Mouse (Mus musculus): ENCODE results near the gene Tbc1d14. TPM values are rescaled to one million over a fixed set of nuclear protein-coding genes. Genes with fewer than 3 reads are reported as not detected.

Gene Tbc1d14
- total RNA-seq, 1 experiment = 12.5 TPM

DNA sequence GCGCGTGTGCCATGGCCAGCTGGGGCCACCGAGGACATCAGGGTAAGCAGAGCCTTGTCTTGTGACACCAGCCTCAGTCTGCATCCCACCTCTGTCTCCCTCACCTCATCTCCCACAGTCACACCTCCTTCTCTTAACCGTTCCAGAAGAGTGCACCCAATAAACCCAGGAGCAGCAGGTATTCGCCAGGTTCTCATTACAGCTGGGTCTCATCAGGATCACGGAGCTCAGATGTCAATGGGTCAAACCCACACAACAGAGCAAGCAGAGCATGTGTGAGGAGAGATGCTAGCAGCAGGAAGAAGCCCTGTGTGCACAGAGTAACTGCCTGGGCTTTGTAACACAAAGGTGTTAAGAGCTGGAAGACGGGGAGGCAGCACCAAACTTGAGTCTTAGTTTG, 13.1 kb downstream of the Tbc1d14 start:
- no peak for TF ChIP-seq CHD2 (IDR thresholded peaks at IDR 0.05; ENCODE audit: low read depth, low read length)
- TF ChIP-seq ZNF384 (IDR thresholded peaks at IDR 0.05; ENCODE audit: low read depth, low read length) = no peak
- TF ChIP-seq HCFC1 (IDR thresholded peaks at IDR 0.05; ENCODE audit: borderline replicate concordance, insufficient read depth, low read length) = no peak
- TF ChIP-seq MAFK (IDR thresholded peaks at IDR 0.05; ENCODE audit: insufficient read depth, low read depth, low read length) = no peak
- no peak for TF ChIP-seq ZC3H11A (IDR thresholded peaks at IDR 0.05; ENCODE audit: borderline replicate concordance, low read depth, low read length)
- DNase-seq (ENCODE audit: low read depth, low spot score) = no peak
- Histone ChIP-seq H3K4me1 (ENCODE audit: control insufficient read depth in 2 of 2, insufficient read depth in 2 of 2, low read length in 2 of 2, poor library complexity in 1 of 2) (peaks cover 3 to 22% of the 10 kb centered on the region in 2 experiments; a peak in 2 of 4 replicates), H3K36me3 (ENCODE audit: control insufficient read depth, insufficient read depth, low read length, poor library complexity, severe bottlenecking) (no peaks in the 10 kb centered on the region), H3K27ac (ENCODE audit: insufficient read depth, low read depth, low read length, poor library complexity, severe bottlenecking) (no peak overlapping the region), H3K9ac (ENCODE audit: insufficient read depth, low read depth, low read length, poor library complexity, severe bottlenecking) (no peak overlapping the region), H3K9me3 (ENCODE audit: control insufficient read depth, insufficient read depth, low read depth, low read length) (no peaks in the 10 kb centered on the region), H3K4me3 (ENCODE audit: insufficient read depth in 1 of 2, low read depth in 1 of 2, low read length in 2 of 2, poor library complexity in 1 of 2, severe bottlenecking in 1 of 2) (no peak overlapping the region)
- in situ Hi-C loops (cut with MboI; ENCODE audit: low sequenced_read_pairs in 2 of 2, unreplicated experiment in 2 of 2) = loop anchor here in 1 of 2 experiments (5.0 kb wide), 2 partner anchors 53 to 118 kb away; partner anchors contain the start of gene Grpel1

DNA sequence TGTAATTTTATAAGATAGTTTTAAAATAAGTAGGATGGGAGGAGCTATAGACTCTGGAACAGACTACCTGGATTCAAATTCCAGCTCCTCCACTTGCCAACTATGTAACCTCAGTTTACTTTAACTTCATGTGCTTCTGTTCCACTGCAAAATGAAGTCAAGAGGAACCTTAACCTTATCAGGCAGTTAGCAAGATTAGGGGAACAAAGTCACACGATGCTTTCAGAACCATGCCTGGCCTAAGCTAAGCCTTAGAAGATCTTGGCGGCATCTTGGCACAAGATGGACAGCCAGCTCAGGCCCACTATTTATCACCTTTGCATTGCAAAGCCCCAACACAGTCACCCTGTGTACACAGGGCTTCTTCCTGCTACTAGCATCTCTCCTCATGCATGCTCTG, 14.1 kb downstream of the Tbc1d14 start:
- H3K9ac ChIP-seq (ENCODE audit: insufficient read depth, low read depth, low read length, poor library complexity, severe bottlenecking) = no peak overlapping the region
- no peak for DNase-seq (ENCODE audit: low read depth, low spot score)
- no peaks in the 10 kb centered on the region for H3K9me3 ChIP-seq (ENCODE audit: control insufficient read depth, insufficient read depth, low read depth, low read length)
- no peaks in the 10 kb centered on the region for H3K36me3 ChIP-seq (ENCODE audit: control insufficient read depth, insufficient read depth, low read length, poor library complexity, severe bottlenecking)
- no peak overlapping the region for H3K27ac ChIP-seq (ENCODE audit: insufficient read depth, low read depth, low read length, poor library complexity, severe bottlenecking)
- no peak overlapping the region for H3K4me3 ChIP-seq (ENCODE audit: insufficient read depth in 1 of 2, low read depth in 1 of 2, low read length in 2 of 2, poor library complexity in 1 of 2, severe bottlenecking in 1 of 2)
- no peak for TF ChIP-seq ZNF384 (IDR thresholded peaks at IDR 0.05; ENCODE audit: low read depth, low read length)
- no peak for TF ChIP-seq MAFK (IDR thresholded peaks at IDR 0.05; ENCODE audit: insufficient read depth, low read depth, low read length)
- TF ChIP-seq HCFC1 (IDR thresholded peaks at IDR 0.05; ENCODE audit: borderline replicate concordance, insufficient read depth, low read length) = no peak
- TF ChIP-seq ZC3H11A (IDR thresholded peaks at IDR 0.05; ENCODE audit: borderline replicate concordance, low read depth, low read length) = no peak
- TF ChIP-seq CHD2 (IDR thresholded peaks at IDR 0.05; ENCODE audit: low read depth, low read length) = no peak
- in situ Hi-C loops (cut with MboI; ENCODE audit: low sequenced_read_pairs in 2 of 2, unreplicated experiment in 2 of 2) = no loop called here
- H3K4me1 ChIP-seq (ENCODE audit: control insufficient read depth in 2 of 2, insufficient read depth in 2 of 2, low read length in 2 of 2, poor library complexity in 1 of 2) = peaks cover 4 to 26% of the 10 kb centered on the region in 2 experiments

DNA sequence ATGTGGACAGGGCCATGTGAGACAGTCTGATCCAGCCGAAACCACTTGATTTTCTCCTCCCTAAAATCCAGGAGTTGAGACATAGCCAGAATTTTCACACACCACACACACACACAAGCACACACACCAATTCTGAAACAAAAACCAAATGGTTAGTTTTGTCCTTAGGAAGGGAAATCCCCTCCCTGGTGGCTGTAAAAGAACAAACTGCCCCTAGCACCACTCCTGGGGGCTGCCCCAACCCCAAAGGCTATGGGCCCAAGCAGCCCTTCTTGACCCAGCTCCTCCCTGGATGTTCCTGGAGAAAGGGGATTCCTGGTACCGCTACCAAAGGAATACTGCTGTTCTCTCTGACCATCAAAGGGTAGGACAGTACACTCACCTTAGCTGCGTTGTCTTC, 16.6 kb downstream of the Tbc1d14 start:
- Histone ChIP-seq H3K4me3 (ENCODE audit: insufficient read depth in 1 of 2, low read depth in 1 of 2, low read length in 2 of 2, poor library complexity in 1 of 2, severe bottlenecking in 1 of 2) (no peak overlapping the region), H3K4me1 (ENCODE audit: control insufficient read depth in 2 of 2, insufficient read depth in 2 of 2, low read length in 2 of 2, poor library complexity in 1 of 2) (peaks cover 2 to 32% of the 10 kb centered on the region in 2 experiments), H3K27ac (ENCODE audit: insufficient read depth, low read depth, low read length, poor library complexity, severe bottlenecking) (no peak overlapping the region), H3K36me3 (ENCODE audit: control insufficient read depth, insufficient read depth, low read length, poor library complexity, severe bottlenecking) (peaks cover 4% of the 10 kb centered on the region; the same call in 1 of the 2 replicates), H3K9me3 (ENCODE audit: control insufficient read depth, insufficient read depth, low read depth, low read length) (no peaks in the 10 kb centered on the region), H3K9ac (ENCODE audit: insufficient read depth, low read depth, low read length, poor library complexity, severe bottlenecking) (no peak overlapping the region)
- DNase-seq (ENCODE audit: low read depth, low spot score) = no peak
- in situ Hi-C loops (cut with MboI; ENCODE audit: low sequenced_read_pairs in 2 of 2, unreplicated experiment in 2 of 2) = no loop called here
- TF ChIP-seq ZC3H11A (IDR thresholded peaks at IDR 0.05; ENCODE audit: borderline replicate concordance, low read depth, low read length) = no peak
- TF ChIP-seq ZNF384 (IDR thresholded peaks at IDR 0.05; ENCODE audit: low read depth, low read length) = no peak
- TF ChIP-seq HCFC1 (IDR thresholded peaks at IDR 0.05; ENCODE audit: borderline replicate concordance, insufficient read depth, low read length) = no peak
- no peak for TF ChIP-seq CHD2 (IDR thresholded peaks at IDR 0.05; ENCODE audit: low read depth, low read length)
- TF ChIP-seq MAFK (IDR thresholded peaks at IDR 0.05; ENCODE audit: insufficient read depth, low read depth, low read length) = no peak

DNA sequence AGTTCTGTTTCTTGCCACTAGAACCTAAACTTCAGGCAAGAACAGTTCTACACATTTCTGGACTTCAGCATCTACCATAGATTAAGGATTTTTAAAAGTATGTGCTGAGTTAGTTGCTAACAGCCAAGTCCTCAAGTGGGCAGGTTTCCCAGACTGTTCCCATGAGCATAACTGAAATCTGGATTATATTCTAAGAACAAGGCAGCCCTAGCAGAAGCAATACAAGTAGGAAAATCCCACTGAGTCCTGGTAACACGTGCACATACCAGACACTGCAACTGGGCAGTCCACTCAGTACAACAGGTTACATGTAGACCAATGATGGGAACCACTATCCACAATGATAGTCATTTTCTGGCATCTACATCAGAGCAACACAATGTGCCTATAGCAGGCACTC, 17.3 kb downstream of the Tbc1d14 start:
- no peak for TF ChIP-seq MAFK (IDR thresholded peaks at IDR 0.05; ENCODE audit: insufficient read depth, low read depth, low read length)
- no peak for TF ChIP-seq ZC3H11A (IDR thresholded peaks at IDR 0.05; ENCODE audit: borderline replicate concordance, low read depth, low read length)
- TF ChIP-seq HCFC1 (IDR thresholded peaks at IDR 0.05; ENCODE audit: borderline replicate concordance, insufficient read depth, low read length) = no peak
- no peak for TF ChIP-seq ZNF384 (IDR thresholded peaks at IDR 0.05; ENCODE audit: low read depth, low read length)
- no peak for TF ChIP-seq CHD2 (IDR thresholded peaks at IDR 0.05; ENCODE audit: low read depth, low read length)
- H3K9me3 ChIP-seq (ENCODE audit: control insufficient read depth, insufficient read depth, low read depth, low read length) = no peaks in the 10 kb centered on the region
- in situ Hi-C loops (cut with MboI; ENCODE audit: low sequenced_read_pairs in 2 of 2, unreplicated experiment in 2 of 2) = no loop called here
- H3K27ac ChIP-seq (ENCODE audit: insufficient read depth, low read depth, low read length, poor library complexity, severe bottlenecking) = no peak overlapping the region
- H3K36me3 ChIP-seq (ENCODE audit: control insufficient read depth, insufficient read depth, low read length, poor library complexity, severe bottlenecking) = peaks cover 9% of the 10 kb centered on the region; the same call in 1 of the 2 replicates
- no peak for DNase-seq (ENCODE audit: low read depth, low spot score)
- no peak overlapping the region for H3K4me3 ChIP-seq (ENCODE audit: insufficient read depth in 1 of 2, low read depth in 1 of 2, low read length in 2 of 2, poor library complexity in 1 of 2, severe bottlenecking in 1 of 2)
- peaks cover 2 to 30% of the 10 kb centered on the region in 2 experiments for H3K4me1 ChIP-seq (ENCODE audit: control insufficient read depth in 2 of 2, insufficient read depth in 2 of 2, low read length in 2 of 2, poor library complexity in 1 of 2)
- no peak overlapping the region for H3K9ac ChIP-seq (ENCODE audit: insufficient read depth, low read depth, low read length, poor library complexity, severe bottlenecking)
